Mouse (Mus musculus): ENCODE measurements around the gene Irak3.

DNA sequence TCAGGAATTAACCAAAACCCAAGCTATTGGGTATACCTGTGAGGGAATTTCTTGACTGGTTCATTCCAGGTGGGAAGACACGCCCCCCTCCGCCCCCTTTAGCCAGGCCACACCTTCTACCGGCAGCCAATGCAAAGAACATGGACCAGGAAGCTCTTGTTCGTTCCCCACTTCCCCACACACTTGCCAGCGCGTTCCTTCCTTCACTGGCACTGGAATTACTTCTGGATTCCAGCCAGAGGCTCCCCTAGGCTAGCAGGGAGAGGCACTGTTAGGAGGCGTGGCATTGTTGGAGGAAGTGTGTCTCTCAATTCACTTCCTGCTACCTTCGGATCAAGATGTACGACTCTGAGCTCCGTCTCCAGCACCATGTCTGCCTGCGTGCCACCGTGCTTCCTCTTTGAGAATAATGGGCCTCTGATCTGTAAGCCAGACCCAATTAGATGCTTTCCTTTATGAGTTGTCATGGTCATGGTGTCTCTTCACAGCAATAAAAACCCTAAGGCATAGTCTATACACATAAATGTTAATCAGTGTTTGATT lies 65.8 kb downstream of the Irak3 start:
- TF ChIP-seq CTCF (IDR thresholded peaks at IDR 0.05; ENCODE audit: control insufficient read depth, insufficient read depth, insufficient replicate concordance, low read depth, low read length) (no peak), POLR2A (IDR thresholded peaks at IDR 0.05; ENCODE audit: control insufficient read depth, low read depth, low read length) (no peak)
